Mouse (Mus musculus) midbrain, embryonic 10.5 days (tissue): Measurements from ENCODE around the gene Medag. TPM values are rescaled to one million over a fixed set of nuclear protein-coding genes. Genes with fewer than 3 reads are reported as not detected.

ENCODE experiments used
- DNase-seq: peaks from one replicate; pipeline ENCODE4 v3.0.0-alpha.2; 2017; ENCODE audit warnings: low spot score
- H3K27ac ChIP-seq: fragments of 300-500 bp; sonication (generic); replicated peaks from 2 replicates; pipeline ENCODE4 v1.5.1; 2016; ENCODE audit warnings: mild to moderate bottlenecking
- H3K27me3 ChIP-seq: fragments of 300-500 bp; sonication (generic); 2 replicates; pipeline ENCODE4 v1.6.1; 2016; ENCODE audit warnings: low read depth, mild to moderate bottlenecking; ENCODE audit not compliant: poor library complexity, severe bottlenecking
- H3K36me3 ChIP-seq: fragments of 300-500 bp; sonication (generic); 2 replicates; pipeline ENCODE4 v1.6.1; 2016; ENCODE audit warnings: mild to moderate bottlenecking, moderate library complexity
- H3K4me1 ChIP-seq: fragments of 300-500 bp; sonication (generic); 2 replicates; pipeline ENCODE4 v1.6.1; 2016
- H3K4me3 ChIP-seq: fragments of 300-500 bp; sonication (generic); 2 replicates; pipeline ENCODE4 v1.5.1; 2016; ENCODE audit warnings: mild to moderate bottlenecking, moderate library complexity
- H3K9me3 ChIP-seq: fragments of 300-500 bp; sonication (generic); replicated peaks from 2 replicates; pipeline ENCODE4 v1.6.1; 2016; ENCODE audit warnings: mild to moderate bottlenecking
- WGBS: fragments of 180-500 bp; shearing (Covaris S2); methylation state at CpG from one replicate; pipeline ENCODE4 v1.1.7; 2016; 5-methylcytosine and 5-hydroxymethylcytosine counted together
- polyA plus RNA-seq: library from polyadenylated mRNA; unstranded; fragments of >200 nt; fragmentation: Nextera tagmentation; extraction: Ambion mirVana; gene quantifications from 2 replicates; pipeline ENCODE4 v1.2.1, GENCODE M21; 2016

Medag gene
- polyA plus RNA-seq, 1 experiment from 2014 or later = 0.57 TPM

DNA sequence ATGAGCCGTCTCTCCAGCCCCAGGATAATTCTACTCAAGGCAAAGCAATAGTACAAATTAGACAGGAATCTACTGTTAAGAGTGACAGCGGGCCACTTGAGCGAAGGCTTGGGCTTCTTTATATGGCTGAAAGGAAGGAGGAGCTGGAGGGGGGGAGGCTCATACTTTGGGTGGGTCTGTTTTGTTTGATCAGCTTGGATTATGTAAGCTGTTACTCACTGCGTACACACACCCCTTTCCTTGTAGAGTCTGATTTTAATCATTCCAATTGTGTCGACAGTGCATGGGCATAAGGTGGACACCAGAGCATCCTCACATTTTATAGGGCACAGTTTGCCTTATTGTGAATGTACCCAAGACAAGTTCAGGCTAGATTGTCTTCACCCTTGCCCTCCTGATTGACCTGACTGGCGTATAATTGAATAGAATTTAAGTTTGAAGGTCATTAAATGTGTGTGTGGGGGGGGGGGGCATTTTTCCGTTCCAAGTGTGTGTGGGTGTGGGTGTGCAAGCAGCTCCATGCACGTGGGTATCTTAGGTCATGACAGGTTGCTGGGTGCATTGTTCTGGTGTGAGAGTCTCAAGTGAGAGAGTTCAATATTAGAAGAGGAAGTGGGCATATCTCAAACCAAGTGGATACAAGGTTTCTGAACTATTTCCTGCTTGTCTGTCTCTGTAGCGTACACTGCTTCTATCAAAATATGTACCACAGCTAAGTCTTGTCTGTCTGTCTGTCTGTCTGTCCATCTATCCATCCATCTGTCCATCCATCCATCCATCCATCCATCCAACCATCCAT is 3.0 kb downstream of the Medag start:
- Histone ChIP-seq H3K4me1 (peaks cover 16% of the 10 kb centered on the region), H3K36me3 (no peaks in the 10 kb centered on the region), H3K27ac (no peak overlapping the region), H3K4me3 (no peak overlapping the region), H3K27me3 (peaks cover 44% of the 10 kb centered on the region), H3K9me3 (0 out of 2 replicates have a peak, but pooled peaks cover 3% of the 10 kb centered on the region)
- no peak for DNase-seq
- 79% methylated on average over 9 of the region's 9 CpGs for WGBS

- 94% methylated on average over 4 of the region's 4 CpGs for WGBS
- Histone ChIP-seq H3K36me3 (no peaks in the 10 kb centered on the region), H3K4me1 (peaks cover 2% of the 10 kb centered on the region), H3K9me3 (0 out of 2 replicates have a peak, but pooled peaks cover 3% of the 10 kb centered on the region), H3K4me3 (no peak overlapping the region), H3K27ac (no peak overlapping the region), H3K27me3 (peaks cover 16% of the 10 kb centered on the region)
- no peak for DNase-seq
These were observed 5.8 kb downstream of the Medag start for GRCm38 (mm10) chr5:149417381-149417780.

DNA sequence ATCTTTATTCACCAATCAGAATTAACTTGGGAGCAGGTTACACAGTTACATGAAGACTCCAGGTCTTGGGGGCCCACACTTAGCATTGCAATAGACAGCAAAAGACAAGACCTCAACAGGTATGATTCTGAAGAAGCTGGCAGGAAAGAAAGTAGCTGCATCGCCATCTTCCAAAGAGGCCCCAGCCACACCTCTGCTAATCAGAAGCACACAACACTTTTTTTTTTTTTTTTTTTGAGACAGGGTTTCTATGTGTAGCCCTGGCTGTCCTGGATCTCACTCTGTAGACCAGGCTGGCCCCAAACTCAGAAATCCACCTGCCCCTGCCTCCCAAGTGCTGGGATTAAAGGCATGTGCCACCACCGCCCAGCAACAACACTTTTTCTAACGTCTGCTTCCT is 15.0 kb downstream of the Medag start:
- WGBS = 92% methylated on average over 3 of the region's 3 CpGs
- H3K9me3 ChIP-seq = no peaks in the 10 kb centered on the region

DNA sequence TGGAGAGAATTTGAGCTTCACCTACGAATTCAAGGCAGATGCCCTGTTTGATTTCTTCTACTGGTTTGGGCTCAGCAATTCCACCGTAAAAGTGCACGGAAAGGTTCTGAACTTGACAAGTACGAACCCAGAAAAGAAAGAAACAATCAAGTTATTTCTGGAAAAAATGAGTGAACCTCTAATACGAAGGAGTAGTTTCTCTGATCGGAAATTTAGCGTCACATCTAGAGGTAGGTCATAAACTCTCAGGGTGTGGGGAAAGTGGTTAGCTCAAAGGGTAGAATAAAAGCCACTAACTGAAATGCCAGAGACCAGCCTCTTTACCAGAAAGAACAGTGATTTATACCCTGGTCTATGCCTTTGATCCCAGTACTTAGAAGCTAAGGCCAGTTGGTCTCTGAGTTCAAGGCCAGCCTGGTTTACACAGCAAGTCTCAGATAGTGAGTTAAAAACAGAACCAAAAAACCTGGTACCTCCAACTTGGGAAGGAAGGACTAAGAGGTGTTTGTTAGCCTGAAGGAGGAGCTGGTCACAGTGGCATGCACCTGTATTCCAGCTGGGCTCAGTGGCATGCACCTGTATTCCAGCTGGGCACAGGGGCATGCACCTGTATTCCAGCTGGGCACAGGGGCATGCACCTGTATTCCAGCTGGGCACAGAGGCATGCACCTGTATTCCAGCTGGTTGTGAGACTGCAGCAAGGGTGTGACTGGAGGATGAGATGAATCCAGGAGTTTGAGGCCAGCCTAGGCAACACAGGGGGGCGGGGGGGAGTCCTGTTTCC is 15.9 kb downstream of the Medag start:
- Histone ChIP-seq H3K27me3 (no peaks in the 10 kb centered on the region), H3K9me3 (no peaks in the 10 kb centered on the region), H3K27ac (peak overlapping the region; percentile 89), H3K4me3 (no peak overlapping the region), H3K36me3 (no peaks in the 10 kb centered on the region), H3K4me1 (peaks cover 22% of the 10 kb centered on the region)
- 90% methylated on average over 8 of the region's 8 CpGs for WGBS
- no peak for DNase-seq

More for the DNA sequence above, 15.0 kb downstream of the Medag start:
- Histone ChIP-seq H3K4me3 (no peak overlapping the region), H3K36me3 (no peaks in the 10 kb centered on the region), H3K27ac (no peak overlapping the region), H3K4me1 (peaks cover 22% of the 10 kb centered on the region), H3K27me3 (no peaks in the 10 kb centered on the region)
- DNase-seq = no peak

DNA sequence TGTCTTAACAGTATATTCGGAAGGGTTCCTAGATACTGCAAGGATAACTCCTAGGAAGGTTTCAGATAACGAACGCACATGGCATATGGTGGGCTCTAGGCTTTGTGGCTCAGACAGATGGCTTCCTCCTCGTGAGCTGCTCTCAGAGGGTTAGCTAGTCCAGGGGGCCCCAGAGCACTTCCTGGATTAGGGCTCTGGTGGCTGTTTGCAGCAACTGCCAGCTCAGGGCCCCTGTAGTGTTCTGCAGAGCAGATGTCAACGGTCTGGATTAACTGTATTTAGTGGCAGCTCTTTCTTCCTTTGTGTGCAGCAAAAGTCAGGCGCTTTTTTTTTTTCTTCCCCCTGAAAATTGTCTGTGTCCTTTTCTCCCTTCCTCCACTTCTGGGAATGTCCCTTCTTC is 16.8 kb downstream of the Medag start:
- 18% methylated on average over 6 of the region's 6 CpGs for WGBS

GRCm38 (mm10) chr5:149428810-149429255 is 17.3 kb downstream of the Medag start:
- Histone ChIP-seq H3K4me1 (peaks cover 22% of the 10 kb centered on the region), H3K27ac (peak overlapping the region; percentile 89), H3K4me3 (0 out of 2 replicates have a peak overlapping the region, but pooled peaks have one; percentile 11), H3K36me3 (no peaks in the 10 kb centered on the region), H3K27me3 (no peaks in the 10 kb centered on the region), H3K9me3 (no peaks in the 10 kb centered on the region)
- DNase-seq = peak; percentile 30
- WGBS = 33% methylated on average over 2 of the region's 2 CpGs

More for the DNA sequence above, 16.8 kb downstream of the Medag start:
- Histone ChIP-seq H3K27ac (peak overlapping the region; percentile 89), H3K36me3 (no peaks in the 10 kb centered on the region), H3K27me3 (no peaks in the 10 kb centered on the region), H3K4me1 (peaks cover 22% of the 10 kb centered on the region), H3K9me3 (no peaks in the 10 kb centered on the region), H3K4me3 (peak overlapping the region; percentile 11; the same call in 1 of the 2 replicates)
- DNase-seq = peak; percentile 72

- Histone ChIP-seq H3K36me3 (no peaks in the 10 kb centered on the region), H3K4me1 (peaks cover 26% of the 10 kb centered on the region), H3K27ac (peak overlapping the region; percentile 89), H3K27me3 (no peaks in the 10 kb centered on the region), H3K4me3 (no peak overlapping the region), H3K9me3 (no peaks in the 10 kb centered on the region)
- DNase-seq = no peak
- 85% methylated on average over 4 of the region's 4 CpGs for WGBS
These were observed 18.0 kb downstream of the Medag start for GRCm38 (mm10) chr5:149429541-149429940.

GRCm38 (mm10) chr5:149430943-149431342 is 19.4 kb downstream of the Medag start:
- no peak overlapping the region for H3K27ac ChIP-seq
- H3K36me3 ChIP-seq = no peaks in the 10 kb centered on the region
- H3K9me3 ChIP-seq = no peaks in the 10 kb centered on the region
- WGBS = 95% methylated on average over 3 of the region's 3 CpGs
- DNase-seq = no peak
- H3K4me3 ChIP-seq = no peak overlapping the region
- H3K27me3 ChIP-seq = no peaks in the 10 kb centered on the region
- peaks cover 30% of the 10 kb centered on the region for H3K4me1 ChIP-seq

GRCm38 (mm10) chr5:149433618-149434017 is 22.1 kb downstream of the Medag start:
- Histone ChIP-seq H3K4me3 (no peak overlapping the region), H3K4me1 (peaks cover 19% of the 10 kb centered on the region), H3K9me3 (no peaks in the 10 kb centered on the region), H3K27ac (0 out of 2 replicates have a peak overlapping the region, but pooled peaks have one; percentile 6), H3K27me3 (no peaks in the 10 kb centered on the region), H3K36me3 (no peaks in the 10 kb centered on the region)
- 76% methylated on average over 7 of the region's 7 CpGs for WGBS
- no peak for DNase-seq

GRCm38 (mm10) chr5:149434141-149434690 is 22.7 kb downstream of the Medag start:
- no peaks in the 10 kb centered on the region for H3K9me3 ChIP-seq
- no peak overlapping the region for H3K27ac ChIP-seq
- DNase-seq = no peak
- no peaks in the 10 kb centered on the region for H3K36me3 ChIP-seq
- H3K4me3 ChIP-seq = no peak overlapping the region
- H3K4me1 ChIP-seq = peaks cover 19% of the 10 kb centered on the region
- no peaks in the 10 kb centered on the region for H3K27me3 ChIP-seq
- 30% methylated on average over 9 of the region's 9 CpGs for WGBS

- H3K36me3 ChIP-seq = no peaks in the 10 kb centered on the region
- no peaks in the 10 kb centered on the region for H3K27me3 ChIP-seq
- no peak overlapping the region for H3K27ac ChIP-seq
- 82% methylated on average over 3 of the region's 3 CpGs for WGBS
- no peak for DNase-seq
- peaks cover 39% of the 10 kb centered on the region for H3K4me1 ChIP-seq
- no peak overlapping the region for H3K4me3 ChIP-seq
- H3K9me3 ChIP-seq = no peaks in the 10 kb centered on the region
These were observed 25.0 kb downstream of the Medag start for GRCm38 (mm10) chr5:149436541-149436940.

DNA sequence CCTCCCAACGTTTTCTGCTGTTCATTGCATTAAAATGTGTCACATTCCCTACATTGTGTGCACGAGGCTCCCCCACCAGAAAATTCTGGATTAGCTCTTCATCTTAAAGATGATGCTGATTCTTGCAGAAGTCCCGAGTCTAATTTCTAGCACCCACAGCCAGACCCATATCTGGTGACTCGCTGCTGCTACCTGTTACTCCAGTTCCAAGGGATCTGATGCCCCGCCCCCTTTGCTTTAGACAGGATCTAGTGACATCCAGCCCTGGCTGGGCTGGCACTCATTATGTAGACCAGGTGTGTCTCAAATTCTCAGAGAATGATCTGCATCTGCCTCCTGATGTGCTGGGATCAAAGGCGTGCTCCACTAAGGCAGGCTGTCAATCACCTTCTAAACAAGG is 25.6 kb downstream of the Medag start:
- Histone ChIP-seq H3K27ac (no peak overlapping the region), H3K9me3 (no peaks in the 10 kb centered on the region), H3K4me1 (peaks cover 45% of the 10 kb centered on the region), H3K4me3 (no peak overlapping the region), H3K36me3 (no peaks in the 10 kb centered on the region), H3K27me3 (peaks cover 4% of the 10 kb centered on the region; the same call in 1 of the 2 replicates)
- DNase-seq = no peak
- 83% methylated on average over 6 of the region's 6 CpGs for WGBS
